Mouse (Mus musculus) brain, embryonic 14.5 days (tissue): ENCODE results near the gene Zfp622.

ENCODE experiments used
- CTCF ChIP-seq: fragments of 200-500 bp; IDR thresholded peaks from 2 replicates; pipeline ENCODE4 v1.5.1; 2012; ENCODE audit warnings: inconsistent platforms, mild to moderate bottlenecking, moderate library complexity, borderline replicate concordance; ENCODE audit not compliant: insufficient read depth, insufficient read length; ENCODE audit errors: extremely low read depth
- POLR2A ChIP-seq: fragments of 200-500 bp; IDR thresholded peaks from 2 replicates; pipeline ENCODE4 v1.6.1; 2012; ENCODE audit warnings: mild to moderate bottlenecking, inconsistent platforms, borderline replicate concordance; ENCODE audit not compliant: poor library complexity, insufficient read depth, insufficient read length, severe bottlenecking; ENCODE audit errors: extremely low read depth

- TF ChIP-seq CTCF, result no peak
- no peak for TF ChIP-seq POLR2A
Measured at GRCm38 (mm10) chr15:25957651-25958050, 26.5 kb upstream of the Zfp622 start.
